In genomic region chr5:66576299-66576698, GRCm38 (mm10) we compare ENCODE assay signal across 13 mouse cellular contexts. TPM values are rescaled to one million over a fixed set of nuclear protein-coding genes. Genes with fewer than 3 reads are reported as not detected.
DNase-seq lines count a peak whose midpoint lies in the region; ATAC-seq lines count a peak whose summit lies in the region.
"Had no signal": no experiment of that assay in that cellular context is flagged by ENCODE, and none has a peak within 500 bp of the region (broad histone marks: within the 10 kb centered on the region; RNA-seq: fewer than 3 reads in every experiment).

No protein-coding gene starts in this region.

- no peak for DNase-seq in heart, adult 9 months (ENCODE audit: low spot score in 2 of 2)
- DNase-seq in brain, adult 2 months (ENCODE audit: low read depth, low spot score) = peak; percentile 77
- DNase-seq in cerebellum, adult 9-11 months = peak; percentile 45
- peak; percentile 48 for DNase-seq in left cerebral cortex, postnatal 4 days
- DNase-seq in lung, postnatal 14 days = no peak
- DNase-seq in gastrocnemius, postnatal 36 days = no peak
- DNase-seq: adrenal gland, postnatal 10 days; heart, adult 11 months; thymus, adult 18-20 months had no signal

- intact Hi-C loops in left cerebral cortex, postnatal 4 days (cut with DNase I) = no loop called here
- intact Hi-C loops in gastrocnemius, postnatal 36 days (cut with DNase I) = no loop called here

- H3K27ac ChIP-seq in heart, embryonic 12.5 days (ENCODE audit: poor library complexity, severe bottlenecking) = no peak overlapping the region
- H3K27ac ChIP-seq: liver, embryonic 15.5 days; macrophage had no signal

- ATAC-seq in heart, embryonic 12.5 days (ENCODE audit: insufficient number of reproducible peaks, low FRiP score) = no peak
- ATAC-seq: CD4-positive, CD25-positive, alpha-beta regulatory T cell, adult 4 months had no signal

- 0 out of 2 replicates have a peak overlapping the region, but pooled peaks have one; percentile 16 for H3K4me2 ChIP-seq in heart, embryonic 12.5 days
- H3K4me2 ChIP-seq: liver, embryonic 15.5 days had no signal

- H3K9ac ChIP-seq in heart, embryonic 12.5 days = 0 out of 2 replicates have a peak overlapping the region, but pooled peaks have one; percentile 41
- H3K9ac ChIP-seq: liver, embryonic 15.5 days had no signal

- peaks cover 42% of the 10 kb centered on the region for H3K4me1 ChIP-seq in heart, embryonic 12.5 days (replicated peaks)

- no peaks in the 10 kb centered on the region for H3K27me3 ChIP-seq in heart, embryonic 12.5 days (replicated peaks)
- H3K27me3 ChIP-seq: liver, embryonic 15.5 days had no signal

- 54% methylated on average over 9 of the region's 9 CpGs for WGBS in heart, embryonic 12.5 days

- H3K9me3 ChIP-seq in heart, embryonic 12.5 days (replicated peaks) = no peaks in the 10 kb centered on the region
- H3K9me3 ChIP-seq: liver, embryonic 15.5 days had no signal

- no peak overlapping the region for H3K4me3 ChIP-seq in heart, embryonic 12.5 days
- H3K4me3 ChIP-seq: liver, embryonic 15.5 days had no signal

- no peaks in the 10 kb centered on the region for H3K36me3 ChIP-seq in heart, embryonic 12.5 days
- H3K36me3 ChIP-seq: liver, embryonic 15.5 days had no signal

RNA-seq across cellular contexts. Expression of gene Apbb2, which starts 42.3 kb away (rescaled TPM):
- polyA plus RNA-seq in heart, embryonic 12.5 days (2016; fragmentation: Nextera tagmentation; extraction: Ambion mirVana) = 30.7 and 32.1 TPM in 2 replicates
- 100 to 1,000 TPM in 1 of 2 experiments, 10 to 100 TPM in 1; 96.4 to 104 TPM for total RNA-seq in left cerebral cortex, postnatal 4 days (2021)
- 10 to 100 TPM; 32.0 to 39.1 TPM for total RNA-seq in gastrocnemius, postnatal 36 days (2021)

Comparison
In these comparisons a context has a peak if more than half of its experiments do, and no peak if none do; other contexts are left out.
1. DNase-seq: peak in brain, adult 2 months (single experiment), cerebellum, adult 9-11 months (single experiment) and left cerebral cortex, postnatal 4 days (single experiment); none in heart, adult 9 months (0 of 2), lung, postnatal 14 days (single experiment) and gastrocnemius, postnatal 36 days (0 of 2).